Mouse (Mus musculus) thymus, postnatal 0 days (tissue): ENCODE measurements around the gene Slc39a2. TPM values are rescaled to one million over a fixed set of nuclear protein-coding genes. Genes with fewer than 3 reads are reported as not detected.
A peak's percentile ranks its signal among the peaks of the same experiment; 100 is the strongest.
"Not testable (repeated sequence)": the region's sequence is repeated elsewhere in the genome, so short reads cannot be mapped to it uniquely, and the experiment has no call there.

Experiments
- DNase-seq: peaks from one replicate; pipeline ENCODE4 v3.0.0-alpha.2; 2015; ENCODE audit warnings: low spot score
- polyA plus RNA-seq: library from polyadenylated mRNA; unstranded; fragments of >200 nt; fragmentation: Nextera tagmentation; extraction: Ambion mirVana; gene quantifications from 2 replicates; pipeline ENCODE4 v1.2.1, GENCODE M21; 2015

The Slc39a2 gene
- polyA plus RNA-seq, result 0.14 and 0.26 TPM in 2 replicates

DNA sequence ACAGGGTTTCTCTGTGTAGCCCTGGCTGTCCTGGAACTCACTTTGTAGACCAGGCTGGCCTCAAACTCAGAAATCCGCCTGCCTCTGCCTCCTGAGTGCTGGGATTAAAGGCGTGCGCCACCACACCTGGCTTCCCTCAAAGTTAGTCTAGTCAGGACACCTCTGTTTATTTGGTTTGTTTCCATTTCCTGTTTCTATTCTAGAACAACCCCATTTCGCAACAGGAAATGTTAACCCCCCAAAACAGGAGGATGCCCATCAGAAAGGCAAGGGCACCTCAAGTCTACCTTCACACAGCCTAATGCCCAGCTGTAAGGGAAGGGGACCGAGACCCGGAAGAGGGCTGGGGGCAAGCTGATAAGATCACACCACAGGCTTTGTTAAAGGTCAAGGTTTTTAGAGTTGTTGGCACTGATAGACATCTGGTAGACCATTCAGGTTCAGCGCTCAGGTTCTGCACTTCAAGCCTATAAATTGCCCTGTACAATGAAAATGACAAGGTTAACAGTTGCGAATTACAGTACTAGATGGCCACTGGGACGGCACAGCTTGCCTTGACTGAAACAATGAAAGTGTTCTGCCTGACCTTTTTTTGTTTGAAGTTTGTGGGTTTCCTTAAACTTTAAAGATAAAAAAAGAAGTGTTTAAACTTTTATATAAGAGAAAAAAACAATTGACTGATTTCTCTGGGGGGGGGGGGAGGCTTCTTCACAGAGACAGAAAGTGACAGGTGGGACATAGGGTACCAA lies at the start of gene Slc39a2:
Gene Slc39a2, plus strand, starts transcription at position 699 of the 749 bp plus-strand sequence.
- DNase-seq, result no peak

DNA sequence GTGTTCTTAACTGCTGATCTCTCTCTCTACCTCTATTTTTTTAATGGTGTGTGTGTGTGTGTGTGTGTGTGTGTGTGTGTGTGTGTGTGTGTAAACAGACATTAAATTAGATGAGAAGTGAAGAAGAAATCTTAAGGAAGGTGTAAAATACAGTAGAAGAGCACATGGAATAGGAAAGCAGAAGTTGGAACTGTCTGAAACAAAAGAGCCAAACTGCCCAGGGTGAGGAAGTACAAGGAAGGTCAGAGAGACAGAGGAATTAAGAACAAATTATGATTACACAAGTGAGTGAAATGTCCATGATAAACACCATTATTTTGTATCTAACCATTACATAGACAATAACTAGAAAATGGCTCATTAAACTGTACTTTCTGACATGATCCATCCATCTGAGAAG lies 48.8 kb upstream of the Slc39a2 start:
- DNase-seq, result no peak

DNA sequence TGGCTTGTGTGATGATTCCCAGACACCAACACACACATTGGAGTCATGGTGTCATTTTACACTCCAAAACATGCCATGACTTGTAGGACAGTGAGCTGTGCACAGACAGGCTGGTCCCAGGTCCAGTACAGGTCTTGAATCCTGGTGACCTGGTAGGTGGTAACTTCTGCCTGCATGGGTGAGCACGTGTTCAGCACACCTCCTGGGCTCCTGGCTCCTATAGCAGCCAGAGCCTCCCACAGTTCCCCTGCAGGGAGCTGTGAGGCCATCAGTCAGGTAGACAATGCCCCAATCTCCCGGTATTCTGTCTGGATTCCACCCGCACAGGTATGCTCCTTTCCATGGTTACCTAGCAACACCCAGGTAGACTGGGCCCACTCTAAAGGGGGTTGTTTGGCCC lies 46.1 kb upstream of the Slc39a2 start:
- DNase-seq, result no peak

DNA sequence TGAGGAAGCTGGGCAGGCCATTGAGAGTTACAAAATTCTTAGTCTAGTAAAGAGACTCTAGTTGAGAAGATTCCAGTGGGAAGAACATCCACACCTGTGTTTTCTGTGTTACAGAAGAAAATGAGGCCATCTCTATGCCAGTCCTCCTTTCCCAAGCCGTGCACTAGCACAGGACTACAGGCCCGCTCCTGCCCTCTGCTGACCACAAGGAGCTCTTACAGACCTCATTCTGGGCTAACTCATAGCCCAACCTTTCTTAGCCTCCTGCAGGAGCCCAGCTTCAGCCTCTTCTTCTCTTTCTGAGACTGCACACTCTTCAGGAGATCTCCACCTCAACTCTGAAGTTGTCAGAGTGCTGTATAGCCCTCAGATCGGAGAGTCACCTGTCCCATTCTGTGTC lies 41.7 kb upstream of the Slc39a2 start:
- DNase-seq, result not testable (repeated sequence)

DNA sequence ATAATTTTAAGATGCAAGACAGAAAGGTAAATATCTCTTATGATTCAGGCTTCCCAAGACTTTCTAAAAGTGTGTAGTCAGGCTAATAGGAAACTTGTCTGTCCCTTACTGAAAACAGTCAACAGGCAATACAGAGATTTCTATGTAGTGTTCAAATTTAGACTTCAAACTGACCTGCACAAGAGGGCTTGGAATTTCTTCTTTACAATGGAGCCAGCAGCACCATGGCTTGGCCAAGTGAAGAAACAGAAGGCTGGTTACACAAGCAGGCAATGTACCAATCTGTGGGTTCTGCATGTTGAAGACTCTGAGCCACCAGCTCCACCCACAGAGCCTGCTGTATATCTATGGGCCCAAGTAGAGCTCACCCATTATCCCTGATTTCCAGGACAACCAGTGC lies 39.3 kb upstream of the Slc39a2 start, which contains the start of gene Ear6:
Gene Ear6, plus strand, starts transcription at position 301 of the 400 bp plus-strand sequence.
- DNase-seq, result no peak

DNA sequence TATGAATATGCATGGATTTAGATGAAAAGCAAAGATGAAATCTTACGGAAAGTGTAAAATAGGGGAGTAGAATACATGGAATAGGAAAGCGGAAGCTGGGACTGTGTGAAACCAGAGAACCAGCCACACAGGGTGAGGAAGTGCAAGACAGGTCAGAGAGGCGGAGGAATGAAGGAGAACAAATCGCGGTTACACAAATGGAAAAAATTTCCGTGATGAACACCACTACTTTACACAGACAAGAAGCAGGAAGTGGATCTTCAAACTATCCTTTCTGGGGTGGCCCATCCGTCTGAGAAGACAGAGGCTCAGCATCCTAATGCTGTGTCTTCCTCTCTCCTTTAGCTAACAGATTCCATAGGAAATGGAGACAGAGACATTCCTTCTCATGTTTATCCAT lies 37.4 kb upstream of the Slc39a2 start:
- DNase-seq, result not testable (repeated sequence)

DNA sequence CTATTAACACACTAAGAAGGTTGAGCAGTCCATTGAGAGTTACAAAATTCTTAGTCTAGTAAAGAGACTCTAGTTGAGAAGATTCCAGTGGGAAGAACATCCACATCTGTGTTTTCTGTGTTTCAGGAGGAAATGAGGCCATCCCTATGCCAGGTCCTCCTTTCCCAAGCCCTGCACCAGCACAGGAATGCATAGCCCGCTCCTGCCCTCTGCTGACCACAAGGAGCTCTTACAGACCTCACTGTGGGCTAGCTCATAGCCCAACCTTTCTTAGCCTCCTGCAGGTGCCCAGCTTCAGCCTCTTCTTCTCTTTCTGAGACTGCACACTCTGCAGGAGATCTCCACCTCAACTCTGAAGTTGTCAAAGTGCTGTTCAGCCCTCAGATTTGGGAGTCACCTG lies 29.1 kb upstream of the Slc39a2 start:
- not testable (repeated sequence) for DNase-seq

DNA sequence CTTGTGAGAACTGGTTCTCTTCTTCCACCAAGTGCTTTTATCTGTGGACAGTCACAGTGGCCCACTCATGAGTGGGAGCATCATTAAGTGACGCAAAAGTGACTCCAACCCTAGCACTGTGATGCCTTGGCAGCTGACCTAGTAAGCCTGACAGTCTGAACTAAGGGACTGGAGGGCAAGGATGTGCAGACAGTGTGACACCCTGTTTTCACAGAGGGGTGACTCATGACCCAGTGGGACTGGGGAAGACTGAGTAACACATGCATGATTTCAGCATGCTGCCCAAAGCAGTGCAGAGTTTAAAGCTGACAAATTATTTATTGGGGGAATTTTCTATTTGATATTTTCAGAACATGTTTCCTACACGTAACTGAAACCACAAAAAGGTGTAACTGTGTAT lies 21.9 kb upstream of the Slc39a2 start:
- no peak for DNase-seq

DNA sequence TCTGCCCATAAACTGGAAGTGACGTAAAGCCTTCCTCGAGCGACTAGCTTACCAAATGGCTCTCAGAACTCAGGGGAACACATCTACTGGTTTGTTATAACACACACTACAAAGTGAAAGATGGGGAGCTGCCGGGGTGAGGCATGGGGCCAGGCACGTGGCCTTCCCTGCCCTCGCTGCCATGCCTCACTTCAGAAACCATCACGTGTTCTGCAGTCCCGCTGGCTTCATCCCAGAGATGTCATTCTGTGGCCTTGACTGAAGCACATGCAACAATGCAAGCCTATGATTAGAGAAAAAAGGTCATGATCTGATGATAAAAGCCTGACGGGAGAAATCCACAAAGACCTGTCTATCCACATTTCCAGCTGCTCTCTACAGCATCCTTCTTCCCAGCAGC lies 20.9 kb upstream of the Slc39a2 start:
- DNase-seq, result no peak

DNA sequence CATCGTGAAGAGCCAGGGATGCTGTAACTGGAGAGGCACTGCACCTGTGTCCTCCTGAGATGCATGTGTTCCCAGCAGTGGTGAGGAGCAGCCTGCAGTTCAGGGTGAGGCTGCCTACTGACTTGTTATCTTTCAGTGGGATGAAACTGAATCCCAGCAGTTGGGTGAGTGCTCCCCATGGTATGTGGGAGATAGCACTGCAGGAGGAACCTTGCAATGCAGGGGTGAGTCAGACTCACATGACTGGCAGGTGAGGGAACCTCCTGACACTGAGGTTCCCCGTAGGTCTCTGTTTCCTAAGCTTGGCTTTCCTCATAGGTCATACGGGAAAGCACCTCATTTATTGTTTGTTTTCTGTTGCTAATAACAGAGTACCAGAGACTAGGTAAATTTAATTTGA lies 15.2 kb upstream of the Slc39a2 start:
- no peak for DNase-seq

DNA sequence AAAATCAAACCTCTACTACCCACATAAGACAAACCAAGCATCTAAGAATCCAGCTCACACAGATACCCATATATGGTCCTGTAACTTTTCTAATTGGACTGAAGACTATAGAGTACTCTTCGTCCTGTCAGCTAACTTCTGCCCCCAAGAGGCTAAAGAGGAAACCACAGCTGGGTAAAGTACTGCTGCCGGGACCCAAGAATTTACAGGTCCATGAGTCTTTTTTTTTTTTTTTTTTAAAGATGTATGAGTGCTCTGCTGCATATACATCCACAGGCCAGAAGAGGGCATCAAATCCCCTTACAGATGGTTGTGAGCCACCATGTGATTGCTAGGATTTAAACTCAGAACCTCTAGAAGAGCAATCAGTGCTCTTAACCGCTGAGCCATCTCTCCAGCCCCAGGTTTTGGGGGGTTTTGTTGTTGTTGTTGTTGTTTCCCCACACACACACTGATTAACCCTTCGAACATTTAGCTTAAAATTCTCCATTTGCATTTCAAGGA lies 9.1 kb upstream of the Slc39a2 start:
- DNase-seq, result peak; percentile 86

DNA sequence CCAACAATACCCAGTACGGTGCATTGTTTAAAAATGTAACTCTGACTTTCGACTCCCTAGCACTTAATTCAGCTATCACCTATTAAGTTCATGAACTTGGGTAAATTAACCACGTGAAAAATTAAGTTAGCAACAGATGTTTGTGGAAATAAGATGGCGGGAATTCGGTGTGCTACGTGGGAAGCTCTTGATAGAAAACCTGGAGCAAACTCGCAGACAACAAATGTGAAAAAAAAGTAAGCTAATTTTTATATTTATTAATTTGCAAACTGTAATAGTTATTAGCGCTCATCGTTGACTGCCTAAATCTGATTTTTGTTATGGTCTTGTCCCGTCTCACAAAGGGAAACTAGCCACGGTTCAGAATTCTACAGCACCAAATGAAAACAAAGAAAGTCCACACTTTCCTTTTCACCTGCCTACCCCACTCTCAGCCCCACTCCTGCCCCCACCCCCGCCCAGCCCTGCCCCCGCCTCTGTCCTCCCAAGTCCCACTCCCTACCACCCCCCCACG lies 8.6 kb upstream of the Slc39a2 start:
- DNase-seq, result no peak

DNA sequence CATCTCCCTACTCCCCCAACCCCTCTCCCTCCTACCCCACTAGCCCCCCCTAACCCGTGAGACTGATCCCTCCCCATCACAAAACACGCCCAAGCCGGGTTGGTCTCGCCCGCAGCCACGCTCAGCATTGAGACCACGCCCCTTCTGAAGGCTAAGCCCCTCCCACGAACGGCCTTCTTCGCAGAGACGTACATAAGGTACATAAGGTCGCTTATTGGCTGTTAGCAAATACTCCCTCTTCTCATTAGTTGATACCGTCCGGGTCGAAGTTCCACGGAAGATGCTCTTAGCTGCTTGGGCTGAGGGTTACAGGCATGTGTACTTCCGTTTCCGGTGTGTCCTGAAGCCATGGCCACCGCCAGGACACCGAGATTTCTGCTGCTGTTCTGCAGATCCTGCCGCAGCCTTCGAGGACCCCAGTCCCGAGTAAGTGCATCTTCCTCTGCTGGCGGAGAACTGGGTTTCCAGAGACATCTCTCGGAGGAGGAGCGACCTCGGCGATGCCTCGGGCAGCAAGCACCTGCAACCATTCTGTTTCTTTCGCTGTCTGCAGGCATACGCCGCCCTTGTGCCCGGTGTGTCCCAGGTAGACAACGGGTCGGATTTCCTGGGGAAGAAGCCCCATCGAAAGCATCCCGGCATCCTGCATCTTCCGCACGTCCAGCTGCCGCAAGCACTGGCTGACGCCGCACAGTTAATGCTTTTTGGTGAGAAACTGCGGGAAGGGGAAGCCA lies 7.9 kb upstream of the Slc39a2 start, which contains the start of gene Mettl17:
Gene Mettl17, plus strand, starts transcription at position 245 of the 734 bp plus-strand sequence.
- peak; percentile 98 for DNase-seq

DNA sequence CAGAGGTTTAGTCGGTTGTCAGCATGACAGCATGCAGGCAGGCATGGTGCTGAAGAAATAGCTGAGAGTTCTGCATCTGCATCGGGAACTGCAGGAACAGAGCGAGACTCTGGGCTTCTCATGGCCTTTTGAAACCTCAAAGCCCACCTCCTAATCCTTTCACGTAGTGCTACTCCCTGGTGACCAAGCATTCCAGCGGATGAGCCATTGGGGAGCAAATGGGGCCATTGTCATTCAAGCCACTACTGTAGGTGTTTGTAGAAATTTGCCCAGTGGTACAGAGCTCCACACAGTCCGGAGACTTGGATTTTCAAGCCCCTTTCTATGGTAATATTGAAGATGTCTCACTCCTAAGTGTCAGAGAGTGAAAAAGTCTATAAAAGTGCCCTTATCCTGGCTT lies 6.6 kb upstream of the Slc39a2 start:
- no peak for DNase-seq

DNA sequence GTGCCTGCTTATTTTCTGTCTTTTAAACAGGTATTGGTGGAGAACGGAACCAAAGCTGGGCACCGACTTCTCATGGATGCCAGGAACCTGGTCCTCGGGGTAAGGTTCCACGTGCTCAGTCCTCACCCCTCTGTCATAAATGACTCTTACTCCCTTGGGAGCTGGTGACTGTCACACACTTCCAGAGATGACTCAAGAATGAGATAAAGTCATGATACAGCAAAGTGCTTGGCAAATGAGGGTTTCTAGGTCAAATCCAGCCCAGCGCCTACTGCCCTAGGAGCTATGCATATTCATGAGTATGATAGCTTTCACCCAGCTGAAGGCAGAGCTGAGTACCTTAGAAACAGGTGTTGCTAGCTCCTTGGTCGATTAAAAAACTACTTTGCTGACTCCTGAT lies 2.9 kb upstream of the Slc39a2 start:
- DNase-seq, result no peak

DNA sequence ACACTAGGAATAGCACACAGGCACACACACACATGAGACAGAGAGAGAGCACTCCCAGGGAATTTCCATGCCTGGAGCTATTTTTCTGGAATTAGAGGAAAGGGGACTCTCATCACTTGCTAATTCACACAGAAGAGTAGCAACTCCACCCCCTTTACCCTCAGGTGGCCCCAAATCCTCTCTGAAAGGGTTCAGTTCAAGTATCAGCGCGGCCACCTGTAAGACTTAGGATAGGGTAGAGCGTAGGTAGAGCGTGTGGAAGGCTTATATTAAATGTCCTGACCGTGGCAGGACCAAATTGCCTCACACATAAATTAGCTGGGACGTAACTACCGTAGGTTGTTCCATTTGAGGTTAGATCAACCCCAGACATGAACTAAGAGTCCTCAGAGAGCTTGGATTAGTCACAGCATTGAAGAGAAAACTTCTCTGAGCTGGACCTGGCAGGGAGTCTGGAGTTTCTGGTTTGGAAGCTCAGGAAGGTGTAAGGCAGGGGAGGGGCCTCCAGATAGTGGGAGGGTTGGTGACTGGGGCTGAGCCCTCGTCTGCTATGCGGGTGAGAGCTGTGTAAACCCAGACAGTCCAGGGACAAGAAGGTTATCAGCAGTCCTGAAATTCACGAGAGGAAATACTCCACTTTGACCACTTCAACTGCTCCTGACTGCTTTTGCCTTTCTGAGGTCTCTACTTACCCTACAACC lies 555 bp downstream of the Slc39a2 start:
- no peak for DNase-seq

DNA sequence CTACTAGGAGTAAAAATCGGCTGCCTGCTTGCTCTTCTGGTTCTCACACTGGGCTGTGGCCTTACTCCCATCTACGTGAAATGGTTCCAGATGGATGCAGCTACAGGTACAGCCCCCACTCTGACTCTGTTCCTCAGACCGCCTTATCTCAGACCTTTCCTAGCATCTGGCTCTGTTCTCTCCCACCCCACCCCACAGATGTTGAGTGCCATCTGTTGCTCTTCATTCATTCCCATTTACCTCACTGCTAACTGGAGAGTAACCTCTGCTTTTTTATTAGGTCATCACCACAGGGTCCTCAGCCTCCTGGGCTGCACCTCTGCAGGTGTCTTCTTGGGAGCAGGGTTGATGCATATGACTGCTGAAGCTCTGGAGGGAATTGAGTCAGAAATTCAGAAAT lies 1.1 kb downstream of the Slc39a2 start:
- no peak for DNase-seq

DNA sequence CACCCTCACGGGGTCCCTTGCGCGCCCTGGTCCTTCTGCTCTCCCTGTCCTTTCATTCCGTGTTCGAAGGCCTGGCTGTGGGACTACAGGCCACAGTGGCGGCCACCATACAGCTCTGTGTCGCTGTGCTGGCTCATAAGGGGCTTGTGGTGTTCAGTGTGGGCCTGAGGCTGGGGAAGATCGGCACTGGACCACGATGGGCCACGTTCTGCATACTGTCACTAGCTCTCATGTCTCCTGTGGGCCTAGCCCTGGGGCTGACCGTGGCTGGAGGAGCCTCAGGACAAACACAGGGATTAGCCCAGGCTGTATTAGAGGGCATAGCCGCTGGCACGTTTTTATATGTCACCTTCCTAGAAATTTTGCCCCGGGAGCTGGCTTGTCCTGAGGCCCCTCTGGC lies 2.4 kb downstream of the Slc39a2 start:
- DNase-seq, result no peak

DNA sequence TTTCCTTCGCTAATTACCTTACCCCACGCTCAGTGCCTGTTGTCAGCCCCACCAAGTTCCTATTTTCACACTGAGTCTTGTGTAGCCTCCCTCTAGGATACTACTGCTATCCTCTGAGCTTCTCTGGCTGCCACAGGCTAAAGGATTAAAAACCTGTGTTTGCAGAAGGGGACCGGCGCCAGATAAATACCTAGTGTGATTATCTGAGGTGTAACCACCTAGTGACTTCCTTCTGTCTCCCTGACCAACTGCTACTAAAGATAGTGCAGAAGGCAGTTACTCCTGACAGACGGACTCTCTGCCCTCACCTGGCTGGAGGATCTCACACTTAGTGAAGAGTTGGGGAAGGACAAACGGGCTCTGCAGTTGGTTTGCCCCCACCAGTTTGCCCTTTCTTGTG lies 3.3 kb downstream of the Slc39a2 start:
- no peak for DNase-seq

DNA sequence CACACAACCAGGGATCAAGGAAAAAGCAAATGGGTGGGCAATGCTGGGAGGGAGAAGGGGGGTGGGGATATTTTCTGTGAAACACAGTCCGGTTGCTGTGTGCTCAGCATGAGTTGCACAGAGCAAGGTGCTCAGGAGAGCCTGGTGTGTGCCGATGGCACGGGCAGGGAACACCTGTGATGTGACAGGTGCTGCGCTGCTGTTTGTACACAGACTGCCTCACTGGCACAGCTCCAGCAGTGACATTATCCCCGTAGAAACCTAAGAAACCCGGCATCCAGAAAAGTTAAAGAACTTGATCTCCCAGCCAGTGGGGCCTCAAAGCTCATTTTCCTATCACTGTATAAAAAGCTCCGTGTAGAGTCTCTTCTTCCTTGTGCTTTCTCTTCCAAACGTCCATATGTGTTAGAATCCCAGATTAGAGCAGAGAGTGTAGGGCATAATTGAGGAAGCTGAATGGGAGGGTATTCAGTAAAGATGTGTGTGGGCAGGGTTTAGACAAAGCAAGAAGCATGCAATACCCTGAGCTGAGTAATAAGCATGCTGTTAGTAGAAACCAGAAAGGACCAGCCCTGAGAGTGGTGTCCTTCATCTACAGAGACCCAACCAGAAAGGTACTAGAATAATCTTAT lies 4.0 kb downstream of the Slc39a2 start:
- no peak for DNase-seq

DNA sequence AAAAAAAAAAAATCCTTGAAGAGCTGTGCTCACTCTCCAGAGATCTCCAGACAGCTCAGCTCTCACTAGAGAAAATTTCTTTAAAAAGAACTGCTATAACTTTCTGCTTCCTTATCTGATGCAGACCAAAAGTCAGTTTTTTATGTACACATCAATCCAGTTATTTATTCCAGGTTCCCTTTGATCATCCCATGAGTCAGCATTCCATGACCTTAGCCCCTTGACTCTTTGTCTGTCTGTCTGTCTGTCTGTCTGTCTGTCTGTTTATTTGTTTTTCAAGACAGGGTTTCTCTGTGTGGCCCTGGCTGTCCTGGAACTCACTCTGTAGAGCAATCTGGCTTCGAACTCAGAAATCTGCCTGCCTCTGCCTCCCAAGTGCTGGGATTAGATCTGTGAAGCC lies 6.7 kb downstream of the Slc39a2 start:
- no peak for DNase-seq
